In genomic region chr6:30697464-30697863, GRCm38 (mm10) we compare ENCODE assay signal across 18 mouse cellular contexts. TPM values are rescaled to one million over a fixed set of nuclear protein-coding genes. Genes with fewer than 3 reads are reported as not detected.
A peak's percentile ranks its signal among the peaks of the same experiment; 100 is the strongest.
DNase-seq lines count a peak whose midpoint lies in the region; ATAC-seq and TF ChIP-seq lines count a peak whose summit lies in the region.
"Had no signal": no experiment of that assay in that cellular context is flagged by ENCODE, and none has a peak within 500 bp of the region (broad histone marks: within the 10 kb centered on the region; RNA-seq: fewer than 3 reads in every experiment).

No protein-coding gene starts in this region.

- H3K4me3 ChIP-seq in forebrain, embryonic 10.5 days = no peak overlapping the region
- no peak overlapping the region for H3K4me3 ChIP-seq in forebrain, postnatal 0 days (ENCODE audit: low read depth, low read length)
- no peak overlapping the region for H3K4me3 ChIP-seq in hindbrain, embryonic 10.5 days
- H3K4me3 ChIP-seq in hindbrain, postnatal 0 days (ENCODE audit: low read length) = no peak overlapping the region
- no peak overlapping the region for H3K4me3 ChIP-seq in midbrain, embryonic 11.5 days (ENCODE audit: low read depth, low read length)
- H3K4me3 ChIP-seq in midbrain, embryonic 13.5 days (replicated peaks) = no peak overlapping the region
- H3K4me3 ChIP-seq in stomach, embryonic 16.5 days (replicated peaks; ENCODE audit: low read length) = no peak overlapping the region
- H3K4me3 ChIP-seq: myocyte had no signal

- peak overlapping the region; percentile 73 for H3K27ac ChIP-seq in forebrain, embryonic 10.5 days
- no peak overlapping the region for H3K27ac ChIP-seq in forebrain, postnatal 0 days (ENCODE audit: low read depth, low read length)
- peak overlapping the region; percentile 78; the same call in 1 of the 2 replicates for H3K27ac ChIP-seq in hindbrain, embryonic 10.5 days
- H3K27ac ChIP-seq in hindbrain, postnatal 0 days = no peak overlapping the region
- H3K27ac ChIP-seq in midbrain, embryonic 11.5 days (ENCODE audit: low read depth, low read length) = no peak overlapping the region
- H3K27ac ChIP-seq in midbrain, embryonic 13.5 days = no peak overlapping the region
- peak overlapping the region; percentile 86 for H3K27ac ChIP-seq in stomach, embryonic 16.5 days (ENCODE audit: low read length)

- TF ChIP-seq CTCF in forebrain, postnatal 0 days (IDR thresholded peaks at IDR 0.05; ENCODE audit: low read depth) = no peak
- TF ChIP-seq CTCF in hindbrain, postnatal 0 days (IDR thresholded peaks at IDR 0.05; ENCODE audit: low read depth) = no peak

- DNase-seq in forebrain, embryonic 10.5 days (ENCODE audit: extremely low spot score, low spot score) = no peak
- DNase-seq in forebrain, postnatal 0 days = no peak
- DNase-seq in hindbrain, embryonic 10.5 days (ENCODE audit: low spot score) = no peak
- DNase-seq in hindbrain, postnatal 0 days (ENCODE audit: low spot score) = no peak
- peak; percentile 72 for DNase-seq in midbrain, embryonic 11.5 days (ENCODE audit: low spot score, missing footprints)
- DNase-seq: adrenal gland, postnatal 36 days; cerebellum, adult 2 months; embryo, embryonic 11 days; kidney, adult 9 months; liver; spleen, adult 18-20 months had no signal

- H3K4me1 ChIP-seq in forebrain, embryonic 10.5 days = peaks cover 50% of the 10 kb centered on the region
- peaks cover 17% of the 10 kb centered on the region for H3K4me1 ChIP-seq in forebrain, postnatal 0 days (ENCODE audit: insufficient read depth)
- peaks cover 36% of the 10 kb centered on the region for H3K4me1 ChIP-seq in hindbrain, embryonic 10.5 days (replicated peaks)
- H3K4me1 ChIP-seq in hindbrain, postnatal 0 days (ENCODE audit: insufficient read depth, low read length) = peaks cover 15% of the 10 kb centered on the region
- peaks cover 20% of the 10 kb centered on the region for H3K4me1 ChIP-seq in midbrain, embryonic 11.5 days (ENCODE audit: control insufficient read depth, insufficient read depth, low read length)
- peaks cover 20% of the 10 kb centered on the region for H3K4me1 ChIP-seq in midbrain, embryonic 13.5 days (replicated peaks)
- H3K4me1 ChIP-seq in stomach, embryonic 16.5 days (ENCODE audit: control insufficient read depth, insufficient read depth, low read length) = peaks cover 22% of the 10 kb centered on the region

- H3K9me3 ChIP-seq in forebrain, embryonic 10.5 days = no peaks in the 10 kb centered on the region
- no peaks in the 10 kb centered on the region for H3K9me3 ChIP-seq in forebrain, postnatal 0 days (ENCODE audit: low read length)
- no peaks in the 10 kb centered on the region for H3K9me3 ChIP-seq in hindbrain, embryonic 10.5 days
- no peaks in the 10 kb centered on the region for H3K9me3 ChIP-seq in hindbrain, postnatal 0 days (ENCODE audit: low read length)
- no peaks in the 10 kb centered on the region; the same call in 1 of the 2 replicates for H3K9me3 ChIP-seq in midbrain, embryonic 11.5 days (ENCODE audit: control insufficient read depth, low read length)
- no peaks in the 10 kb centered on the region for H3K9me3 ChIP-seq in midbrain, embryonic 13.5 days
- H3K9me3 ChIP-seq in stomach, embryonic 16.5 days (replicated peaks; ENCODE audit: control insufficient read depth, low read length) = no peaks in the 10 kb centered on the region

- 54% methylated on average over 5 of the region's 5 CpGs for WGBS in forebrain, embryonic 10.5 days
- 27% methylated on average over 5 of the region's 5 CpGs for WGBS in forebrain, postnatal 0 days
- 63% methylated on average over 5 of the region's 5 CpGs for WGBS in hindbrain, embryonic 10.5 days
- WGBS in hindbrain, postnatal 0 days = 36% methylated on average over 5 of the region's 5 CpGs
- 40% methylated on average over 5 of the region's 5 CpGs for WGBS in midbrain, embryonic 11.5 days
- WGBS in midbrain, embryonic 13.5 days = 29% methylated on average over 5 of the region's 5 CpGs
- 22% methylated on average over 5 of the region's 5 CpGs for WGBS in stomach, embryonic 16.5 days

- H3K4me2 ChIP-seq in forebrain, postnatal 0 days (ENCODE audit: low read depth) = no peak overlapping the region
- no peak overlapping the region for H3K4me2 ChIP-seq in hindbrain, postnatal 0 days (ENCODE audit: low read depth, low read length)
- no peak overlapping the region for H3K4me2 ChIP-seq in midbrain, embryonic 11.5 days
- no peak overlapping the region for H3K4me2 ChIP-seq in midbrain, embryonic 13.5 days (replicated peaks)
- H3K4me2 ChIP-seq in stomach, embryonic 16.5 days (ENCODE audit: low read depth, low read length) = no peak overlapping the region

- ATAC-seq in forebrain, postnatal 0 days = no peak
- no peak for ATAC-seq in hindbrain, postnatal 0 days
- no peak for ATAC-seq in midbrain, embryonic 11.5 days (ENCODE audit: low FRiP score)
- no peak for ATAC-seq in midbrain, embryonic 13.5 days
- peak; percentile 31; the same call in 1 of the 2 replicates for ATAC-seq in stomach, embryonic 16.5 days (ENCODE audit: insufficient read depth, low FRiP score)
- no peak for ATAC-seq in megakaryocyte progenitor cell, adult 5-6 weeks (replicated peaks; ENCODE audit: poor library complexity)

- H3K27me3 ChIP-seq in forebrain, embryonic 10.5 days (ENCODE audit: poor library complexity, severe bottlenecking) = no peaks in the 10 kb centered on the region
- no peaks in the 10 kb centered on the region for H3K27me3 ChIP-seq in forebrain, postnatal 0 days (ENCODE audit: insufficient read depth, low read length)
- no peaks in the 10 kb centered on the region for H3K27me3 ChIP-seq in hindbrain, embryonic 10.5 days (ENCODE audit: insufficient read depth, poor library complexity, severe bottlenecking)
- no peaks in the 10 kb centered on the region for H3K27me3 ChIP-seq in hindbrain, postnatal 0 days (ENCODE audit: insufficient read depth, low read length)
- no peaks in the 10 kb centered on the region for H3K27me3 ChIP-seq in midbrain, embryonic 11.5 days (ENCODE audit: control insufficient read depth, insufficient read depth, low read length)
- H3K27me3 ChIP-seq in midbrain, embryonic 13.5 days = no peaks in the 10 kb centered on the region
- H3K27me3 ChIP-seq in stomach, embryonic 16.5 days (ENCODE audit: control insufficient read depth, insufficient read depth, low read length) = no peaks in the 10 kb centered on the region

- no peak overlapping the region for H3K9ac ChIP-seq in forebrain, postnatal 0 days
- H3K9ac ChIP-seq in hindbrain, postnatal 0 days (replicated peaks; ENCODE audit: low read length) = no peak overlapping the region
- no peak overlapping the region for H3K9ac ChIP-seq in midbrain, embryonic 11.5 days (ENCODE audit: low read length)
- H3K9ac ChIP-seq in midbrain, embryonic 13.5 days (replicated peaks) = no peak overlapping the region
- H3K9ac ChIP-seq in stomach, embryonic 16.5 days (ENCODE audit: low read length) = no peak overlapping the region

- no peaks in the 10 kb centered on the region for H3K36me3 ChIP-seq in forebrain, embryonic 10.5 days (replicated peaks)
- H3K36me3 ChIP-seq in forebrain, postnatal 0 days (ENCODE audit: insufficient read depth) = no peaks in the 10 kb centered on the region
- no peaks in the 10 kb centered on the region for H3K36me3 ChIP-seq in hindbrain, embryonic 10.5 days
- H3K36me3 ChIP-seq in hindbrain, postnatal 0 days (ENCODE audit: insufficient read depth, low read length) = no peaks in the 10 kb centered on the region
- H3K36me3 ChIP-seq in midbrain, embryonic 11.5 days (ENCODE audit: control insufficient read depth, insufficient read depth, low read length) = no peaks in the 10 kb centered on the region
- no peaks in the 10 kb centered on the region for H3K36me3 ChIP-seq in midbrain, embryonic 13.5 days
- H3K36me3 ChIP-seq in stomach, embryonic 16.5 days (ENCODE audit: control insufficient read depth, insufficient read depth, low read length) = no peaks in the 10 kb centered on the region

RNA-seq across cellular contexts. Expression of gene Cep41, which starts 3.9 kb away (rescaled TPM):
- 15.9 and 22.1 TPM in 2 replicates for polyA plus RNA-seq in forebrain, embryonic 10.5 days (2016; fragmentation: Nextera tagmentation; extraction: Ambion mirVana)
- total RNA-seq in forebrain, postnatal 0 days (2014; rRNA removed) = 10.2 and 14.1 TPM in 2 replicates
- polyA plus RNA-seq in forebrain, postnatal 0 days (2015; fragmentation: Nextera tagmentation; extraction: Ambion mirVana) = 8.8 and 10.6 TPM in 2 replicates
- 16.0 and 19.0 TPM in 2 replicates for polyA plus RNA-seq in hindbrain, embryonic 10.5 days (2016; fragmentation: Nextera tagmentation; extraction: Ambion mirVana)
- 6.1 and 9.8 TPM in 2 replicates for total RNA-seq in hindbrain, postnatal 0 days (2014; rRNA removed)
- polyA plus RNA-seq in hindbrain, postnatal 0 days (2015; fragmentation: Nextera tagmentation; extraction: Ambion mirVana) = 8.2 TPM in 2 replicates
- 23.8 and 24.5 TPM in 2 replicates for polyA plus RNA-seq in midbrain, embryonic 11.5 days (2014; fragmentation: Nextera tagmentation; extraction: Ambion mirVana)
- polyA plus RNA-seq in midbrain, embryonic 13.5 days (2015; fragmentation: Nextera tagmentation; extraction: Ambion mirVana) = 15.5 and 17.1 TPM in 2 replicates
- polyA plus RNA-seq in stomach, embryonic 16.5 days (2015; fragmentation: Nextera tagmentation; extraction: Ambion mirVana) = 8.8 and 11.6 TPM in 2 replicates
- total RNA-seq in megakaryocyte progenitor cell, adult 5-6 weeks (2015) = 7.5 and 10.2 TPM in 2 replicates
- total RNA-seq in megakaryocyte progenitor cell, adult 5-6 weeks (2017) = 5.2 and 8.4 TPM in 2 replicates

RNA-seq across cellular contexts. Expression of gene Mest, which starts 25.9 kb away (rescaled TPM):
- 2,195 and 2,268 TPM in 2 replicates for polyA plus RNA-seq in forebrain, embryonic 10.5 days (2016; fragmentation: Nextera tagmentation; extraction: Ambion mirVana)
- total RNA-seq in forebrain, postnatal 0 days (2014; rRNA removed) = 127 and 212 TPM in 2 replicates
- polyA plus RNA-seq in forebrain, postnatal 0 days (2015; fragmentation: Nextera tagmentation; extraction: Ambion mirVana) = 90.4 and 146 TPM in 2 replicates
- 1,257 and 1,613 TPM in 2 replicates for polyA plus RNA-seq in hindbrain, embryonic 10.5 days (2016; fragmentation: Nextera tagmentation; extraction: Ambion mirVana)
- 237 and 326 TPM in 2 replicates for total RNA-seq in hindbrain, postnatal 0 days (2014; rRNA removed)
- 152 and 154 TPM in 2 replicates for polyA plus RNA-seq in hindbrain, postnatal 0 days (2015; fragmentation: Nextera tagmentation; extraction: Ambion mirVana)
- 1,255 and 1,269 TPM in 2 replicates for polyA plus RNA-seq in midbrain, embryonic 11.5 days (2014; fragmentation: Nextera tagmentation; extraction: Ambion mirVana)
- polyA plus RNA-seq in midbrain, embryonic 13.5 days (2015; fragmentation: Nextera tagmentation; extraction: Ambion mirVana) = 409 and 424 TPM in 2 replicates
- polyA plus RNA-seq in stomach, embryonic 16.5 days (2015; fragmentation: Nextera tagmentation; extraction: Ambion mirVana) = 746 and 846 TPM in 2 replicates
- not detected in 2 replicates for total RNA-seq in megakaryocyte progenitor cell, adult 5-6 weeks (2015)
- total RNA-seq in megakaryocyte progenitor cell, adult 5-6 weeks (2017) = 0.12 TPM in 1 of 2 replicates, not detected in the other

RNA-seq across cellular contexts. Expression of gene Cpa1, which starts 58.4 kb away (rescaled TPM):
- 0.21 TPM in 1 of 2 replicates, not detected in the other for polyA plus RNA-seq in forebrain, embryonic 10.5 days (2016; fragmentation: Nextera tagmentation; extraction: Ambion mirVana)
- total RNA-seq in forebrain, postnatal 0 days (2014; rRNA removed) = 1.1 TPM in 1 of 2 replicates, not detected in the other
- 0.29 and 0.69 TPM in 2 replicates for polyA plus RNA-seq in forebrain, postnatal 0 days (2015; fragmentation: Nextera tagmentation; extraction: Ambion mirVana)
- 0.14 and 0.16 TPM in 2 replicates for polyA plus RNA-seq in hindbrain, embryonic 10.5 days (2016; fragmentation: Nextera tagmentation; extraction: Ambion mirVana)
- 0.68 and 0.84 TPM in 2 replicates for total RNA-seq in hindbrain, postnatal 0 days (2014; rRNA removed)
- polyA plus RNA-seq in hindbrain, postnatal 0 days (2015; fragmentation: Nextera tagmentation; extraction: Ambion mirVana) = 0.40 and 0.68 TPM in 2 replicates
- polyA plus RNA-seq in midbrain, embryonic 11.5 days (2014; fragmentation: Nextera tagmentation; extraction: Ambion mirVana) = 0.08 TPM in 1 of 2 replicates, not detected in the other
- polyA plus RNA-seq in midbrain, embryonic 13.5 days (2015; fragmentation: Nextera tagmentation; extraction: Ambion mirVana) = 0.63 and 0.79 TPM in 2 replicates
- polyA plus RNA-seq in stomach, embryonic 16.5 days (2015; fragmentation: Nextera tagmentation; extraction: Ambion mirVana) = 684 and 706 TPM in 2 replicates
- not detected in 2 replicates for total RNA-seq in megakaryocyte progenitor cell, adult 5-6 weeks (2015)
- not detected in 2 replicates for total RNA-seq in megakaryocyte progenitor cell, adult 5-6 weeks (2017)
- total RNA-seq: adrenal gland, postnatal 36 days; hematopoietic stem cell, adult 5-6 weeks; layer of hippocampus, postnatal 25 days; megakaryocyte, adult 5-6 weeks had no signal
- polyA plus RNA-seq: cerebellum, adult 2 months had no signal

Comparison
In these comparisons a context has a peak if more than half of its experiments do, and no peak if none do; other contexts are left out.
1. H3K27ac ChIP-seq: peak in forebrain, embryonic 10.5 days (single experiment), hindbrain, embryonic 10.5 days (single experiment) and stomach, embryonic 16.5 days (single experiment); none in forebrain, postnatal 0 days (single experiment), hindbrain, postnatal 0 days (single experiment), midbrain, embryonic 11.5 days (single experiment) and midbrain, embryonic 13.5 days (single experiment).
2. RNA of gene Cpa1, which starts 58.4 kb away (polyA plus RNA-seq): 684 to 706 TPM in stomach, embryonic 16.5 days; 0.40 to 0.68 TPM in hindbrain, postnatal 0 days, 0.63 to 0.79 TPM in midbrain, embryonic 13.5 days, 0.29 to 0.69 TPM in forebrain, postnatal 0 days, 0.14 to 0.16 TPM in hindbrain, embryonic 10.5 days, 0.08 TPM in midbrain, embryonic 11.5 days and 0.21 TPM in forebrain, embryonic 10.5 days; every median in the first group is over 100 times any median in the second.